Comparison of ENCODE assay signal across 8 mouse cellular contexts in genomic region chr2:131686748-131687147, GRCm38 (mm10).
DNase-seq lines count a peak whose midpoint lies in the region; TF ChIP-seq lines count a peak whose summit lies in the region.
"Had no signal": no experiment of that assay in that cellular context is flagged by ENCODE, and none has a peak within 500 bp of the region (broad histone marks: within the 10 kb centered on the region; RNA-seq: fewer than 3 reads in every experiment).

No protein-coding gene starts in this region.

- intact Hi-C loops in gastrocnemius, adult 2 months (cut with DNase I), result no loop called here

- H3K4me3 ChIP-seq in gastrocnemius, adult 2 months, result no peak overlapping the region
- H3K4me3 ChIP-seq: liver, embryonic 15.5 days had no signal

- H3K27ac ChIP-seq in gastrocnemius, adult 2 months, result no peak overlapping the region
- H3K27ac ChIP-seq: liver, embryonic 15.5 days had no signal

- no peak for TF ChIP-seq CTCF in gastrocnemius, adult 2 months (IDR thresholded peaks at IDR 0.05)

- peak; percentile 7 for DNase-seq in ovary, postnatal 36 days (ENCODE audit: low spot score)
- DNase-seq in ovary, adult 18-20 months (ENCODE audit: low spot score), result no peak
- DNase-seq in gastrocnemius, adult 2 months, result peak; percentile 53
- DNase-seq in layer of hippocampus, adult 8-10 months (ENCODE audit: low spot score in 2 of 2), result peak; percentile 63 to 78
- DNase-seq in telencephalon, adult 2 months (ENCODE audit: low read depth, low spot score), result peak; percentile 68
- DNase-seq in embryo, embryonic 11 days, result no peak
- DNase-seq in kidney, adult 18-20 months, result no peak

Comparison
In these comparisons a context has a peak if more than half of its experiments do, and no peak if none do; other contexts are left out.
1. DNase-seq: peak in ovary, postnatal 36 days (single experiment), gastrocnemius, adult 2 months (single experiment), layer of hippocampus, adult 8-10 months (2 of 2) and telencephalon, adult 2 months (single experiment); none in ovary, adult 18-20 months (single experiment), embryo, embryonic 11 days (single experiment) and kidney, adult 18-20 months (single experiment).